Mouse (Mus musculus) liver, postnatal 0 days (tissue): ENCODE measurements around the gene Rin3. TPM values are rescaled to one million over a fixed set of nuclear protein-coding genes. Genes with fewer than 3 reads are reported as not detected.

Experiments
- ATAC-seq: fragments of 200-750 bp; cut with Nextera tagmentation; 2 replicates; pipeline ENCODE4 v1.8.0; 2017; ENCODE audit warnings: mild to moderate bottlenecking, moderate library complexity
- DNase-seq: peaks from one replicate; pipeline ENCODE4 v3.0.0-alpha.2; 2016
- H3K27ac ChIP-seq: fragments of 300-500 bp; sonication (generic); 2 replicates; pipeline ENCODE4 v1.5.1; 2014; ENCODE audit warnings: antibody characterized with exemption, moderate library complexity, mild to moderate bottlenecking, low read depth
- H3K27me3 ChIP-seq: fragments of 300-500 bp; sonication (generic); 2 replicates; pipeline ENCODE4 v1.6.1; 2014; ENCODE audit warnings: low read length, control low read depth, mixed read lengths; ENCODE audit not compliant: insufficient read depth
- H3K36me3 ChIP-seq: fragments of 300-500 bp; sonication (generic); replicated peaks from 2 replicates; pipeline ENCODE4 v1.6.1; 2014; ENCODE audit warnings: mild to moderate bottlenecking, control low read depth, low read length, moderate library complexity, mixed read lengths; ENCODE audit not compliant: insufficient read depth
- H3K4me1 ChIP-seq: fragments of 300-500 bp; sonication (generic); 2 replicates; pipeline ENCODE4 v1.6.1; 2014; ENCODE audit warnings: antibody characterized with exemption, mild to moderate bottlenecking, control low read depth; ENCODE audit not compliant: insufficient read depth
- H3K4me2 ChIP-seq: fragments of 300-500 bp; sonication (generic); 2 replicates; pipeline ENCODE4 v1.6.1; 2014; ENCODE audit warnings: low read depth, mild to moderate bottlenecking, low read length, moderate library complexity, mixed read lengths
- H3K4me3 ChIP-seq: fragments of 300-500 bp; sonication (generic); 2 replicates; pipeline ENCODE4 v1.5.1; 2014; ENCODE audit warnings: low read depth, low read length
- H3K9ac ChIP-seq: fragments of 300-500 bp; sonication (generic); replicated peaks from 2 replicates; pipeline ENCODE4 v1.6.1; 2014; ENCODE audit warnings: mild to moderate bottlenecking, moderate library complexity
- H3K9me3 ChIP-seq: fragments of 300-500 bp; sonication (generic); 2 replicates; pipeline ENCODE4 v1.6.1; 2016; ENCODE audit warnings: mild to moderate bottlenecking, control low read depth, low read length, mixed read lengths
- CTCF ChIP-seq: sonication (generic); IDR thresholded peaks from 2 replicates; pipeline ENCODE4 v1.5.1; 2016; ENCODE audit warnings: antibody characterized with exemption, low read depth
- EP300 ChIP-seq: IDR thresholded peaks from 2 replicates; pipeline ENCODE4 v1.6.1; 2016; ENCODE audit warnings: antibody characterized with exemption, low read depth, mild to moderate bottlenecking
- WGBS: fragments of 180-500 bp; shearing (Covaris S2); extraction: QIAGEN DNeasy Blood & Tissue Kit; methylation state at CpG from one replicate; pipeline ENCODE4 v1.1.7; 2014; ENCODE audit not compliant: insufficient replicate concordance; 5-methylcytosine and 5-hydroxymethylcytosine counted together
- polyA plus RNA-seq: library from polyadenylated mRNA; unstranded; fragments of >200 nt; fragmentation: Nextera tagmentation; extraction: Ambion mirVana; gene quantifications from 2 replicates; pipeline ENCODE4 v1.2.1, GENCODE M21; 2015

Gene Rin3
- polyA plus RNA-seq, 1 experiment from 2014 or later, result 10.0 TPM

DNA sequence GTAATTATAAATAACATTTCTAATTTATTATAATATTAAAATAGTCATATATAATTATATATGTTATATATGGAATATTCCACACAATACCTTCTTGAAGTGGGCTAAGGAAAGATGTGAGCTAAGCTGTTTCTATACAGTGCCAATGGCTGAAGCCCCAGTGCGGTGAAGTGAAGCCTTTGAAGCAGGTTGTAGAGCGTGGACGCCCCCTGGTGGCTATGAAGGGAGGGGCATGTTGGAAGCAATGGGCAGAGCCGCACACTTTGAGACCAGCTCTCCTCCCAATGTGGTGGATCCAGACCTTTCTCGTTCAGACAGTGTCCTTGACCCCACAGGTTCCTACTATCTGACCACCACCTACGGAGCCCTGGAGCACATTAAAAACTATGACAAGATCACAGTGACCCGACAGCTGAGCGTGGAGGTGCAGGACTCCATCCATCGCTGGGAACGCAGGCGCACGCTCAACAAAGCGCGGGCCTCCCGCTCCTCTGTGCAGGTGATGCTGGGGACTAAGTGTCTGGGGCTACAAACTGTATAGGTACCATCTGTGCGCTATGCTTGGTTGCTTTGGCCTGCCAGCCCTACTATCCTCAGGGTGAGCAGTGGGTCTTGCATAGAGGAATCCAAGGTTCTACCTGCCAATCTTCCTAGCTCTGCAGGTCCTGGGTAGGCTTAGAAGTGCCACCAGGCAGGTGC, 104.5 kb downstream of the Rin3 start:
- Histone ChIP-seq H3K9ac (no peak overlapping the region), H3K4me3 (no peak overlapping the region), H3K4me2 (no peak overlapping the region), H3K9me3 (no peaks in the 10 kb centered on the region), H3K36me3 (peaks cover 70% of the 10 kb centered on the region), H3K27ac (no peak overlapping the region), H3K27me3 (no peaks in the 10 kb centered on the region), H3K4me1 (no peaks in the 10 kb centered on the region)
- TF ChIP-seq EP300, result no peak
- TF ChIP-seq CTCF, result peak; percentile 96
- 60% methylated on average over 16 of the region's 16 CpGs for WGBS
- DNase-seq, result peak; percentile 85
- ATAC-seq, result peak; percentile 57

DNA sequence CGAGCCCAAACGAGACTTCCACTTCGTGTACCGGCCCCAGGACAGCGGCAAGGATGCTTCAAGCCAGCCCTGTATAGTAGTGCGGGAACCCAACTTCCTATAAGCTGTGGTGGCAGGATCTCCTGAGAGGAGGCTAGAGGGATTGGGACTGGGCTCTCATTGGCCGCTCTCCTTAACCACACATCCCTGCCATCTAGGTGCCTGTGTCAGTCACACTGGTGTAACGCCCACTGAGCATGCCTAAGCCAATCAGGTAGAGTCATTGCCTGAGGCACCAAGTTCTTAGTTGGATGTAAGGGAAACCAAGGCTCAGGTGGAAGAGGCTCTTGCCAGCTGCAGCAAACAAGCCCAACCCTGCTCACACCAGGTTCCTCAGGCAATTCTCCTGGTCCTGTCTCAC, 107.2 kb downstream of the Rin3 start:
- TF ChIP-seq CTCF, result no peak
- Histone ChIP-seq H3K4me3 (no peak overlapping the region), H3K4me2 (no peak overlapping the region), H3K27me3 (no peaks in the 10 kb centered on the region), H3K9ac (no peak overlapping the region), H3K27ac (no peak overlapping the region), H3K36me3 (peaks cover 51% of the 10 kb centered on the region), H3K4me1 (no peaks in the 10 kb centered on the region), H3K9me3 (no peaks in the 10 kb centered on the region)
- ATAC-seq, result no peak
- WGBS, result 71% methylated on average over 8 of the region's 8 CpGs
- DNase-seq, result no peak

- WGBS, result 68% methylated on average over 2 of the region's 2 CpGs
- Histone ChIP-seq H3K36me3 (peaks cover 48% of the 10 kb centered on the region), H3K4me2 (no peak overlapping the region), H3K27ac (no peak overlapping the region), H3K4me1 (no peaks in the 10 kb centered on the region), H3K27me3 (no peaks in the 10 kb centered on the region), H3K9ac (no peak overlapping the region), H3K4me3 (no peak overlapping the region), H3K9me3 (no peaks in the 10 kb centered on the region)
- no peak for ATAC-seq
- no peak for TF ChIP-seq EP300
- no peak for TF ChIP-seq CTCF
- DNase-seq, result no peak
Observed at GRCm38 (mm10) chr12:102391109-102391508, 108.3 kb downstream of the Rin3 start.

DNA sequence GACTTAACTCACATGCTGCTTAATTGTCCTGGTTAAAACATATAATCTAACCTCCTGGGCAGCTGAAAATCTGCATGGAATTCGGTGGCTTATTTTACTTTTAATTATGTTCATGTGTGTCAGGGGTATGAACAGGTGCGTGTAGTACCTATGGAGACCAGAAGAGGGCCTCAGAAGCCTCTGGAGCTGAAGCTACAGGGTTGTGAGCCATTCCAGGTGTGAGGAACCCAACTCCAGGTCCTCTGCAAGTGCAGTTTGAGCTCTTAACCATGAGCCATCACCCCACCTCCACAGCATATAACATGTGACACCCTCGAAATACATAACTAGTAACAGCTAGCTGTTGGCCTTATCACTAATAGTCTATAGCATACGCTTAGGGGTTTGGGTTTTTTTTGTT, 109.1 kb downstream of the Rin3 start:
- peaks cover 44% of the 10 kb centered on the region for H3K36me3 ChIP-seq
- H3K4me1 ChIP-seq, result no peaks in the 10 kb centered on the region
- no peak for TF ChIP-seq EP300
- peak; percentile 73 for TF ChIP-seq CTCF
- DNase-seq, result peak; percentile 59
- H3K9ac ChIP-seq, result no peak overlapping the region
- H3K27ac ChIP-seq, result no peak overlapping the region
- H3K27me3 ChIP-seq, result no peaks in the 10 kb centered on the region
- H3K4me2 ChIP-seq, result no peak overlapping the region
- ATAC-seq, result no peak
- H3K9me3 ChIP-seq, result no peaks in the 10 kb centered on the region
- 64% methylated on average over 4 of the region's 4 CpGs for WGBS
- no peak overlapping the region for H3K4me3 ChIP-seq

DNA sequence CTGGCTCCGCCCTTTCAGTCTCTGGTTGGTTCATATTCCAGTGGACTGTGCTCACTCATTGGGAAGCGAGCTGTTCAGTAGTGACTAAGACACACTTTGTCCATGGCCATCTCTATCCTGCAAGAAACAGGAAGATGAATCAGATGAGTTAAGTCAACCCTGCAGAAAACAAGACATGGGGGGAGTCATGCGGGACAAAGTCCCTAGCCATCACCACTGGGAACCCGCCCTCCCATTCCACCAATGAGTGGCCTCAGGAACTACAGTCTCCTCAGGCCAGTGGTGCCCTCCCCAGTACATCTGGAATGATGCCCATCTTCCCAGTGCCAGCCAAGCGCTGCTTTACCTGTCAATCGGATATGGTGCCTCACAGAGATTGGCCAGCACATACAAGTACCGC, 111.6 kb downstream of the Rin3 start:
- no peak for DNase-seq
- Histone ChIP-seq H3K4me3 (no peak overlapping the region), H3K9ac (no peak overlapping the region), H3K27me3 (no peaks in the 10 kb centered on the region), H3K4me2 (no peak overlapping the region), H3K9me3 (no peaks in the 10 kb centered on the region), H3K27ac (no peak overlapping the region), H3K4me1 (no peaks in the 10 kb centered on the region; the same call in 1 of the 2 replicates), H3K36me3 (peaks cover 24% of the 10 kb centered on the region)
- ATAC-seq, result no peak
- TF ChIP-seq CTCF (no peak), EP300 (no peak)
- 78% methylated on average over 7 of the region's 7 CpGs for WGBS

DNA sequence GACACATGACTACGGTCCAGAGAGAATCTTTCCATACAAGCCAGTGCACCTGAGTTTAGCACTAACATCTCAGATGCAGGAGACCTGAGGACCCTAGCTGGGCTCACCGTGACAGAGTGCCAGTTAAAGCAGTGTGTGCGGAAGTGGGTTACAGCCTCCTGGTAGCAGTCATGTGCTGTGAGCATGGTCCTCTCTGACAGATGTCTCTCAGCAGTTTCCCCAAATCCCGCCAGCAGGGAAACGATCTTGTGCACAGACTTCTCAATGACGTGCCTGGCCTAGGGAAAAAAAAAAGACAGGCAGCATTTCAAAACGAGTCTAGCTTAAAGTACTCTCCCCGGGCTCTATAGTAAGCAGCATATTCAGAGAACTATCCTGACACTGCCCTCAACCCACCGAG, 112.7 kb downstream of the Rin3 start:
- H3K9ac ChIP-seq, result no peak overlapping the region
- no peaks in the 10 kb centered on the region; the same call in 1 of the 2 replicates for H3K4me1 ChIP-seq
- H3K36me3 ChIP-seq, result peaks cover 14% of the 10 kb centered on the region; the same call in 1 of the 2 replicates
- no peak overlapping the region for H3K4me3 ChIP-seq
- 65% methylated on average over 9 of the region's 9 CpGs for WGBS
- H3K9me3 ChIP-seq, result no peaks in the 10 kb centered on the region
- ATAC-seq, result no peak
- H3K27ac ChIP-seq, result no peak overlapping the region
- H3K4me2 ChIP-seq, result no peak overlapping the region
- H3K27me3 ChIP-seq, result no peaks in the 10 kb centered on the region
- no peak for DNase-seq
- TF ChIP-seq EP300 (no peak), CTCF (no peak)
